Mouse (Mus musculus) left cerebral cortex, adult 11 months (tissue): ENCODE measurements around the gene Tomm20l.

Experiments used
- DNase-seq: peaks from one replicate; pipeline ENCODE4 v3.0.0; 2022; ENCODE audit warnings: low spot score

The Tomm20l gene

GRCm38 (mm10) chr12:71154979-71155378, 43.8 kb downstream of the Tomm20l start:
- no peak for DNase-seq

- no peak for DNase-seq
These were observed 46.7 kb downstream of the Tomm20l start for GRCm38 (mm10) chr12:71157974-71158373.

DNA sequence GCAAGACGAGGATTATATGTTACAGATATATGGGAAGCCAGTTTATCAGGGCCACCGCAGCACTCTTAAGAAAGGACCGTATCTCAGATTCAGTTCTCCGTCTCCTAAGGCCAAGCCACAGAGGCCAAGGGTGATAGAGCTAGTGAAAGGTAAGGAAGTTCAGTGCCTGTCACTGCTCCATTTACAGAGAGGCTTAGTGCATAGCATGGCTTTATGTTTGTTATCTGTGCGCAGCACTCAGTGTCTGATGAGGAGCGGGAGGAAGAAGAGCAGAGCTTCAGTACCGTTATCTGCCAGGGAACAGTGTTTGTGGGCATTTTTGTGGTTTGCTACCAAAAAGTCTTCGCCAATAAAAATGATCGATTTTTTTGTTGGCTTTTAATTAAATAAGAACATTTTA, 53.2 kb downstream of the Tomm20l start:
- no peak for DNase-seq

- no peak for DNase-seq
These were observed 58.7 kb downstream of the Tomm20l start for GRCm38 (mm10) chr12:71169911-71170310.
